Mouse (Mus musculus) ES-CJ7 (cell line): ENCODE measurements around the gene Srsf2.
"Not testable (repeated sequence)": the region's sequence is repeated elsewhere in the genome, so short reads cannot be mapped to it uniquely, and the experiment has no call there.

Experiments used
- DNase-seq: peaks from one replicate; pipeline ENCODE4 v3.0.0; 2011; ENCODE audit warnings: low read depth, low spot score

Gene Srsf2

DNA sequence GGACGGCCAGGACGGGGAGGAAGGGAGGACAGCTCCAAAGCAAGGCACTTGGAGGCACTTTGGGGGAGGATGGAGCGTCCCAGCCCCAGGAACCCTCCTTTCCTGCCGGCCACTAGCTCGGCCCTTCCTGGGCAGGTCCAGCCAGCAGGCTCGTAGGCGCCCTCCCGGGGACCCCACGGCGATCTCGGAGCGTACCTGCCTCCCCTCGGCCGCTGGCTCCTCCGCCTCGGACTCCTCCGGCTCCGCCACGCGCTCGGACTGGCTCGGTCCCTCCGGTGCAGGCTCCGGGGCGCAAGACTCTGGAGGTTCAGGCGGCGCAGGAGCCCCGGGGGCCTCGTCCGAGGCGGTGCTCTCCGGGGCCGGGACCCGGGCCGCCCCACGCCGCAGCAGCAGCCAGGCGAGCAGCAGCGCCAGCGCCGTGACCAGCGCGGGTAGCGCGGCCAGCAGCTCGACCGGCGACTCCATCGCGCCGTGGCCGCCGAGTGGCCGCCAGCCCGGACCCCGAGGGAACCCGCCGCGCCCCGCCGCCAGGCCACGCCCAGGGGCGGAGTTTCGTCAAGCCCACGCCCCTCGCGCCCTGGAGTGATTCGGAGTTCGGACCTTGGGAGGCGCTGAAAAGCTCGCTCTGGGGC is 25.2 kb downstream of the Srsf2 start, which contains the start of gene Mxra7:
TSS of gene Mxra7 (minus strand) at position 513 of the 632 bp plus-strand sequence.
- DNase-seq = peak; percentile 65

DNA sequence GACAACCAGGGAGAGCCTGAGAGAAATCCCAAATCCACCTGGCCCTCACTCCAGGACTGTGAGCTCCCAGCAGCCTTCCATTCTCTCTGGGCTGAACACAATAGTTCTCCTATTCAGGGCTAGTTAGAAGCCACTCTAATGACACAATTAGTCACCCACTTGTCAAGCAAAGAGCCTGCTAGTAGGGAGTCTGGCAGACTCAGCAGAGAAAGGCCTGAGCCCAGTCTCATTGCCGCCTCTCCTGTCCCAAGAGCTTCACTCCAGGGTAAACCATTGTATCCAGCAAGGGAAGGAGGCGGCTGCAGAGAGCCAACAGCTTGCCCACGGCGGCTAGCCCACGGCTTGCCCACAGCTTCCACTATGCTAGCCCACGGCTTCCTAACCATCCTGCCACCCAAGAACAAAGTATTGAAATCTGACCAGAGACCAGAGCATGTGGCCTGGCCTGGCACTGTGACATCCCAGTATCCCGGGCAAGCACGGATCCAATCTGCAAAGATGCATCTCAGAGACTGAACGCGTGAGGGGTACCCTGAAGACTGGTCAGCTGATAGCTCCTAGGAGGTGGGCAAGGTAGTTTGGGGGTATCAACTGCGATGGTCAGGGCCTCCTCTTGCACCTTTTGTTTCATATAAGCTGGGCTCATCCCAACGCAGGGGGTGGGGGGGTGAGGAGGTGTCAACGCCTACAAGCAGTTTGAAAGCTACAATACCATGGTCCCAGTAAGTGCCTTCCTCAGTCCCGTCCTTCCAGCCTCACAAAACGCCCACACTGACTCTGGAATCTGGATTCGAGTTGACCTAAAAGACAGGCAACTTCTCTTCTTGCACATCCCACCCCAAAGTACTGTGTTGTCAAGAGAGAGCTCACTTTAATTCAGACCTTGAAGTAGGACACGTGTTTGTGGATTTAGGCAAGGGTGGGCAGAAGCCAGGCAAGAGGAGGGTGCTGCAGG is 26.1 kb downstream of the Srsf2 start:
- no peak for DNase-seq

DNA sequence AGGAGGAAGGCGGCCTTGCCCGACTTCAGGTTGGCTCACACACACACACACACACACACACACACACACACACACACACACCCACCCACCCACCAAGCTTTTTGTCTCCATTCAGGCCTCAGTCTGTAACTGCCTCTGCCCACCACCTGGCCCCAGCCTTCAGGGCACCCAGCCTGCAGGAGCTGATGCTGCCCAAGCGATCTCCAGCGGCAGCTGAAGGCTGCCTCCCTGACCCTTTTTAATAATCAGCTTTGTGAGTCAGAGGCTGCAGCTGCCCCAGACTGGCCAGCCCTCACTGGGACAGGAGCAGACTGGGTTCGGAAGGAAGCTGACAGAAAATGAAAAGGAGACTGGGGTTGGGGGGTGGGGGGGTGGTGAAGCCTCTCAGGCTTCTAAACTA is 27.7 kb downstream of the Srsf2 start:
- no peak for DNase-seq

- not testable (repeated sequence) for DNase-seq
Measured at GRCm38 (mm10) chr11:116823885-116824284, 29.0 kb downstream of the Srsf2 start.

DNA sequence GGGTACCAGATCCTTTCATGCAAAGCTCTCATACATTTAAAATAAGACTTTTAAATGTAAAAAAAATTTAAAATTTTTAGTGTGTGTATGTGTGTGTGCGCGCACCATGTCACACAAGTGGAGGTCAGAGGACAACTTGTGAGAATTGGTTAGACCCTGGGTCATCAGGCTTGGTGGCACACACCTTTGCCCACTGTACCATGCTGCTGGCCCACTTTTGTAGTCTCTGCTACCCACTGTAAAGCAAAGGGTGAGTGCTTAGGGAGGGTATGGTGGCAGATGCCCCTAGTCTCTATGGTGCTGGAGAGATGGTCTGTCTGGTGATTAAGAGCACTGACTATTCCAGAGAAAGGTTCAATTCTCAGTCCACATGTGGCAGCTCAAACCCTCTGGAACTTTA is 29.6 kb downstream of the Srsf2 start:
- no peak for DNase-seq

- DNase-seq = no peak
Measured at GRCm38 (mm10) chr11:116822626-116823025, 30.3 kb downstream of the Srsf2 start.

GRCm38 (mm10) chr11:116822215-116822614 is 30.7 kb downstream of the Srsf2 start:
- no peak for DNase-seq

GRCm38 (mm10) chr11:116821057-116821940 is 31.6 kb downstream of the Srsf2 start:
- no peak for DNase-seq

GRCm38 (mm10) chr11:116819932-116820593 is 32.8 kb downstream of the Srsf2 start:
- no peak for DNase-seq

- DNase-seq = no peak
Measured at GRCm38 (mm10) chr11:116818722-116819121, 34.2 kb downstream of the Srsf2 start.

- no peak for DNase-seq
Measured at GRCm38 (mm10) chr11:116817567-116817966, 35.3 kb downstream of the Srsf2 start.

GRCm38 (mm10) chr11:116816769-116817168 is 36.1 kb downstream of the Srsf2 start:
- DNase-seq = no peak

GRCm38 (mm10) chr11:116814884-116815415 is 37.9 kb downstream of the Srsf2 start:
- DNase-seq = no peak

DNA sequence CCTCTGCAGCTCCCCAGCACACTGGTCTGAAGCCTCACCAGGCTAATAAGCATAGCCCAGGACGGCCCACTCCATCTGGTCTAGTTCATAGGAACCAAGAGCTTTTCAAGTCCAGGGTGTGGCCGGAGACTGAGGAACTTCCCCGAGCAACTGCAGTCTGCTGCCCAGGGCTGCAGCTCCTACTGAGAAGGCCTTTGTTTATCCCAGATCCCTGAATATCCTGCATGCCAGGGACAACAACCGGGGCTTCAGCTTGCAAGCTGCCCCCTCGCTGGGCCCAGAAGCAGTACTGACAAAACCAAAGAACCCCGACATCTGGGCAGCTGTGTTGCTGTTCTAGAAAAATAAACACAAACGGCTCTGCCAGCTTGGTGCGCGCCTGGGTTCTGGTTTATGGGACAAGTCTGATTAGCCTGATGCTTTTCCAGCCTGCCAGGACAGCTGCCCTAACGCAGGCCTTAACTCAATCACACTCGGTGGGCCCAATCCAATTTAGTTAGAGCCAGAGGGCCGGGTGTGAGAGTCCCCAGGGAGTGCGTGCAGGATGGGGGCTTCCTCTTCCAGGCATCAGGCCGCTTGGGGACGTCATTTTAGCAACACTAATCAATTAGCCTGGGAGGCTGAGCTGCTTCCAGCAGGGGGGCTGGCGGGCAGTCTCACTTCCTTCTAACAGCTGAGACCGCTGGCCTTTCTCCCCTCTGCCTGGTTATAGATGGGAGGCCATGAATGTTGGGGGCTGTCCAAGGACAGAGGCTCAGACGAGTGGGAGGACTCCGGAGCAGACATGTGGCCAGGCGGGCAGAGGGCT is 38.6 kb downstream of the Srsf2 start:
- no peak for DNase-seq

DNA sequence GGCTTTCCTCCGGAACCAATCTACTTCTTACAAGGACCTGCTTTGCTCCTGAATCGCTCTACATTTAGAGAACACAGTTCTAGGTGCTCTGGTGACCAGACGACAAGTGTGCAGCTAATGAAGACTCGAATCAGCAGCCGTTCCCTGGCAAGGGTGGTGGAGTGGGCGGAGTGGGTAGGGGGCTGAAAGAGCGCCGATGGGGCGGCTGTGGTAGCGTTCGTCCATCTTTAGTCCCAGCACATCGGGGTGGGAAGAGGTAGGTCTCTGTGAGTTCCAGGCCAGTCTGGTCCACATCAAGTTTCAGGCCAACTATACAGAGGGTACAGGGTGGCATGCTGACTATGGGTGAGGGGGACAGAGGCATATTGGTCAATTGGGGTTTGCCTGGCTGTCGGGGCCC is 39.3 kb downstream of the Srsf2 start:
- no peak for DNase-seq

- no peak for DNase-seq
Measured at GRCm38 (mm10) chr11:116812793-116813529, 39.9 kb downstream of the Srsf2 start.

GRCm38 (mm10) chr11:116810983-116811901 is 41.7 kb downstream of the Srsf2 start:
- DNase-seq = peak; percentile 82

GRCm38 (mm10) chr11:116810528-116810927 is 42.4 kb downstream of the Srsf2 start:
- no peak for DNase-seq
